Mouse (Mus musculus): ENCODE results near the gene Olfr44. TPM values are rescaled to one million over a fixed set of nuclear protein-coding genes. Genes with fewer than 3 reads are reported as not detected.

The Olfr44 gene
- polyA plus RNA-seq (2016; fragmentation: Nextera tagmentation; extraction: Ambion mirVana): not detected in 2 replicates

GRCm38 (mm10) chr9:39493895-39494294, at the start of gene Olfr44:
Olfr44 (minus strand) TSS chr9:39493995.
- H3K27ac ChIP-seq: no peak within 1 kb of the TSS
- no peak for ATAC-seq (ENCODE audit: insufficient number of reproducible peaks, insufficient read depth, low FRiP score, low TSS enrichment, low read depth)
- H3K4me1 ChIP-seq (replicated peaks): no peaks in the 10 kb centered on the region
- no peaks in the 10 kb centered on the region for H3K36me3 ChIP-seq
- WGBS: 89% methylated on average over 2 of the region's 2 CpGs
- no peaks in the 10 kb centered on the region for H3K27me3 ChIP-seq
- H3K9ac ChIP-seq (replicated peaks): no peak within 1 kb of the TSS
- no peak within 1 kb of the TSS for H3K4me2 ChIP-seq
- no peaks in the 10 kb centered on the region for H3K9me3 ChIP-seq
- H3K4me3 ChIP-seq (replicated peaks): no peak within 1 kb of the TSS

- H3K36me3 ChIP-seq: no peaks in the 10 kb centered on the region
- H3K9ac ChIP-seq (replicated peaks): no peak overlapping the region
- WGBS: 63% methylated on average over 1 of the region's 1 CpGs
- H3K4me2 ChIP-seq: no peak overlapping the region
- no peak overlapping the region for H3K4me3 ChIP-seq (replicated peaks)
- no peaks in the 10 kb centered on the region for H3K27me3 ChIP-seq
- H3K9me3 ChIP-seq: no peaks in the 10 kb centered on the region
- ATAC-seq (ENCODE audit: insufficient number of reproducible peaks, insufficient read depth, low FRiP score, low TSS enrichment, low read depth): no peak
- no peaks in the 10 kb centered on the region for H3K4me1 ChIP-seq (replicated peaks)
- H3K27ac ChIP-seq: no peak overlapping the region
Measured at GRCm38 (mm10) chr9:39523616-39524285, 30.0 kb upstream of the Olfr44 start.

GRCm38 (mm10) chr9:39518595-39518994, 24.8 kb upstream of the Olfr44 start:
- Histone ChIP-seq H3K27ac (no peak overlapping the region), H3K4me2 (no peak overlapping the region), H3K9me3 (no peaks in the 10 kb centered on the region), H3K4me3 (replicated peaks) (no peak overlapping the region), H3K36me3 (no peaks in the 10 kb centered on the region), H3K4me1 (replicated peaks) (no peaks in the 10 kb centered on the region), H3K27me3 (no peaks in the 10 kb centered on the region), H3K9ac (replicated peaks) (no peak overlapping the region)
- no peak for ATAC-seq (ENCODE audit: insufficient number of reproducible peaks, insufficient read depth, low FRiP score, low TSS enrichment, low read depth)

GRCm38 (mm10) chr9:39515531-39515930, 21.7 kb upstream of the Olfr44 start, which contains the start of gene Olfr957:
Olfr957 (minus strand) TSS chr9:39515809.
- Histone ChIP-seq H3K4me3 (replicated peaks) (no peak within 1 kb of the TSS), H3K9ac (replicated peaks) (no peak within 1 kb of the TSS), H3K9me3 (no peaks in the 10 kb centered on the region), H3K36me3 (no peaks in the 10 kb centered on the region), H3K4me2 (no peak within 1 kb of the TSS), H3K27ac (no peak within 1 kb of the TSS), H3K4me1 (replicated peaks) (no peaks in the 10 kb centered on the region), H3K27me3 (no peaks in the 10 kb centered on the region)
- WGBS: 61% methylated on average over 3 of the region's 3 CpGs
- ATAC-seq (ENCODE audit: insufficient number of reproducible peaks, insufficient read depth, low FRiP score, low TSS enrichment, low read depth): no peak

GRCm38 (mm10) chr9:39509412-39509811, 15.6 kb upstream of the Olfr44 start:
- 82% methylated on average over 9 of the region's 9 CpGs for WGBS
- ATAC-seq (ENCODE audit: insufficient number of reproducible peaks, insufficient read depth, low FRiP score, low TSS enrichment, low read depth): no peak
- Histone ChIP-seq H3K9ac (replicated peaks) (no peak overlapping the region), H3K4me2 (no peak overlapping the region), H3K4me3 (replicated peaks) (no peak overlapping the region), H3K27me3 (no peaks in the 10 kb centered on the region), H3K36me3 (no peaks in the 10 kb centered on the region), H3K9me3 (no peaks in the 10 kb centered on the region), H3K27ac (no peak overlapping the region), H3K4me1 (replicated peaks) (no peaks in the 10 kb centered on the region)

GRCm38 (mm10) chr9:39508998-39509397, 15.2 kb upstream of the Olfr44 start:
- no peak for ATAC-seq (ENCODE audit: insufficient number of reproducible peaks, insufficient read depth, low FRiP score, low TSS enrichment, low read depth)
- 13% methylated on average over 6 of the region's 6 CpGs for WGBS

GRCm38 (mm10) chr9:39471844-39472243, 22.0 kb downstream of the Olfr44 start, which contains the start of gene Olfr955:
Olfr955 (minus strand) TSS chr9:39471944.
- Histone ChIP-seq H3K4me3 (replicated peaks) (no peak within 1 kb of the TSS), H3K4me1 (replicated peaks) (no peaks in the 10 kb centered on the region), H3K9me3 (no peaks in the 10 kb centered on the region), H3K36me3 (no peaks in the 10 kb centered on the region), H3K9ac (replicated peaks) (no peak within 1 kb of the TSS), H3K27me3 (no peaks in the 10 kb centered on the region), H3K27ac (no peak within 1 kb of the TSS), H3K4me2 (no peak within 1 kb of the TSS)
- 43% methylated on average over 1 of the region's 1 CpGs for whole genome bisulfite sequencing
- ATAC-seq (ENCODE audit: insufficient number of reproducible peaks, insufficient read depth, low FRiP score, low TSS enrichment, low read depth): no peak

More at GRCm38 (mm10) chr9:39508998-39509397, 15.2 kb upstream of the Olfr44 start:
- Histone ChIP-seq H3K9ac (replicated peaks) (no peak overlapping the region), H3K9me3 (no peaks in the 10 kb centered on the region), H3K27ac (no peak overlapping the region), H3K4me1 (replicated peaks) (no peaks in the 10 kb centered on the region), H3K4me2 (no peak overlapping the region), H3K36me3 (no peaks in the 10 kb centered on the region), H3K27me3 (no peaks in the 10 kb centered on the region), H3K4me3 (replicated peaks) (no peak overlapping the region)

GRCm38 (mm10) chr9:39456401-39456800, 37.4 kb downstream of the Olfr44 start, which contains the start of gene Olfr954:
Olfr954 (plus strand) TSS chr9:39456701.
- Histone ChIP-seq H3K4me3 (replicated peaks) (no peak within 1 kb of the TSS), H3K27ac (no peak within 1 kb of the TSS), H3K4me1 (replicated peaks) (no peaks in the 10 kb centered on the region), H3K36me3 (no peaks in the 10 kb centered on the region), H3K27me3 (no peaks in the 10 kb centered on the region), H3K9me3 (no peaks in the 10 kb centered on the region), H3K4me2 (no peak within 1 kb of the TSS), H3K9ac (replicated peaks) (no peak within 1 kb of the TSS)
- 86% methylated on average over 6 of the region's 6 CpGs for WGBS
- no peak for ATAC-seq (ENCODE audit: insufficient number of reproducible peaks, insufficient read depth, low FRiP score, low TSS enrichment, low read depth)

Other genes with a start within 250 kb of the Olfr44 start
- gene Olfr1537, start 244.0 kb downstream of the Olfr44 start, polyA plus RNA-seq (2016; fragmentation: Nextera tagmentation; extraction: Ambion mirVana): not detected in 2 replicates
- gene Olfr945, start 217.2 kb downstream of the Olfr44 start, polyA plus RNA-seq (2016; fragmentation: Nextera tagmentation; extraction: Ambion mirVana): not detected in 2 replicates
- not detected in 2 replicates for gene Olfr948, start 167.9 kb downstream of the Olfr44 start, polyA plus RNA-seq (2016; fragmentation: Nextera tagmentation; extraction: Ambion mirVana)
- not detected in 2 replicates for gene Olfr951, start 106.6 kb downstream of the Olfr44 start, polyA plus RNA-seq (2016; fragmentation: Nextera tagmentation; extraction: Ambion mirVana)
- not detected in 2 replicates for gene Olfr952, start 66.8 kb downstream of the Olfr44 start, polyA plus RNA-seq (2016; fragmentation: Nextera tagmentation; extraction: Ambion mirVana)
- gene Olfr954, start 37.3 kb downstream of the Olfr44 start, polyA plus RNA-seq (2016; fragmentation: Nextera tagmentation; extraction: Ambion mirVana): not detected in 2 replicates
- gene Olfr955, start 22.1 kb downstream of the Olfr44 start, polyA plus RNA-seq (2016; fragmentation: Nextera tagmentation; extraction: Ambion mirVana): not detected in 2 replicates
- not detected in 2 replicates for gene Olfr957, start 21.8 kb upstream of the Olfr44 start, polyA plus RNA-seq (2016; fragmentation: Nextera tagmentation; extraction: Ambion mirVana)
- gene Olfr958, start 60.1 kb upstream of the Olfr44 start, polyA plus RNA-seq (2016; fragmentation: Nextera tagmentation; extraction: Ambion mirVana): not detected in 2 replicates
- gene Olfr959, start 81.6 kb upstream of the Olfr44 start, polyA plus RNA-seq (2016; fragmentation: Nextera tagmentation; extraction: Ambion mirVana): not detected in 2 replicates
- 29.3 and 29.7 TPM in 2 replicates for gene AW551984, start 110.4 kb upstream of the Olfr44 start, polyA plus RNA-seq (2016; fragmentation: Nextera tagmentation; extraction: Ambion mirVana)
- gene Olfr148, start 116.7 kb upstream of the Olfr44 start, polyA plus RNA-seq (2016; fragmentation: Nextera tagmentation; extraction: Ambion mirVana): not detected in 2 replicates
- gene Olfr960, start 127.4 kb upstream of the Olfr44 start, polyA plus RNA-seq (2016; fragmentation: Nextera tagmentation; extraction: Ambion mirVana): not detected in 2 replicates
- not detected in 2 replicates for gene Olfr961, start 151.1 kb upstream of the Olfr44 start, polyA plus RNA-seq (2016; fragmentation: Nextera tagmentation; extraction: Ambion mirVana)
- gene Olfr963, start 173.2 kb upstream of the Olfr44 start, polyA plus RNA-seq (2016; fragmentation: Nextera tagmentation; extraction: Ambion mirVana): not detected in 2 replicates
- not detected in 2 replicates for gene Olfr149, start 213.1 kb upstream of the Olfr44 start, polyA plus RNA-seq (2016; fragmentation: Nextera tagmentation; extraction: Ambion mirVana)
- gene Olfr965, start 217.4 kb upstream of the Olfr44 start, polyA plus RNA-seq (2016; fragmentation: Nextera tagmentation; extraction: Ambion mirVana): not detected in 2 replicates
- not detected in 2 replicates for gene Olfr150, start 237.0 kb upstream of the Olfr44 start, polyA plus RNA-seq (2016; fragmentation: Nextera tagmentation; extraction: Ambion mirVana)

Measured in limb, embryonic 12.5 days (tissue).